Mouse (Mus musculus) embryo, embryonic 10.5 days (tissue): ENCODE data around the gene Stk33.

Source experiments
- DNase-seq: peaks from one replicate; pipeline ENCODE4 v3.0.0-alpha.2; 2015; ENCODE audit warnings: low spot score

Gene Stk33

GRCm38 (mm10) chr7:109357877-109358276 is 81.0 kb downstream of the Stk33 start:
- no peak for DNase-seq

GRCm38 (mm10) chr7:109347241-109347640 is 91.6 kb downstream of the Stk33 start:
- no peak for DNase-seq

DNA sequence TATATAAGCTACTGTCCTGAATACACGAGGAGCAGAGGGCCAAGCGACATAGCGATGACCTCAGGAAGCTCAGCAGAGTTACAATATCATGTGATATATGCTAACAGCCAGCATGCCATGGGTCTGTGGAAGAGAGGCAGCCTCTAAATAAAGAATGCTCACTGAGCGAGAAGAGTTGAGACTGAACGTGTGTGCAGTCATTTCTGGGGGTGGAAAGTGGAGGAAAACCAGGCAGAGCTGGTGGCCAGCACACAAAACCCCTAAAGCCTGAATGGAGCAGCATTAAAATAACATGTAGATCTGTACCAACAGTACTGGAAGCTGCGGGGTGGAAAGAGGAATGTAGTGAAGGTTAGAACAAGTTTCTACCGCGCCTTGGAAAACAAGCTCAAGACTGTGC is 107.2 kb downstream of the Stk33 start:
- no peak for DNase-seq

GRCm38 (mm10) chr7:109328772-109329171 is 110.1 kb downstream of the Stk33 start:
- no peak for DNase-seq

- DNase-seq: no peak
Observed at GRCm38 (mm10) chr7:109326813-109327212, 112.1 kb downstream of the Stk33 start.

- peak; percentile 3 for DNase-seq
Observed at GRCm38 (mm10) chr7:109325731-109326130, 113.2 kb downstream of the Stk33 start.

- no peak for DNase-seq
Observed at GRCm38 (mm10) chr7:109325169-109325568, 113.7 kb downstream of the Stk33 start.

DNA sequence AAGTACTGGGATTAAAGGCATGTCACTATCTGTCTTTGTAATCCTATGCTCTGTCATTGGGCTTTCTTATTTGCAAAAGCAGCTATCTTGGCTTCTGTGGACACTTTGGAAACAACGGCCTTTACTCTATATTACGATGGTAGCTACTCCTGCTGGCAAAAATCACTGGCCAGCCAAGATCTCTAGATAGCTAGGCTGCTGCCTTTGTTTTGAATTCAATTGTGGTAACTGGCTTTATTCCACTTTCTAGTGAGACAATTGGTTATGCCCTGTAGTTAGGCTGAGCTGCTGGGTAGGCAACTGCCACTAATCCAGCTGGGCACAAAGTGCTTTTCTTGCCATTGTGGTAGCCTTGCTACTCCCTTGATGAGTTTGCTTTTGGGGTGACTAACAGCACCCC is 129.4 kb downstream of the Stk33 start:
- DNase-seq: no peak

DNA sequence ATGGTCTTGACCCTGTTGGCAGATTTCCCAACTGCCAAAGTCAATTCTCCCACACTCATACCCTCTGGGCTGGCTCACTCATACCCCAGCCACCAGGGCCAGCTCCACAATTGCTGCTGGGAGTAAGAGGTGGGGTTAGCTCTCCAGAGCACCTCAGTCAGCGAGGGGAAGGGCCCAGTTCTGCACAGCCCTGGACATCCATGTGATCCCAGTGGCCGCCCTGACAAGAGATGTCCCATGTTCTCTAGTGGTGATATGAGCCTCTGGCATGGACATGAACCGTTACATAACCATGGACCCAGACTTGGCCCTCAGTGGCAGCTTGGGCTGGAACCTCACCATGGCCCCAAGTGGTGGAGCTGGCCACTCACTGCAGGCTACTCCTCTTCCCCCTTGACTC is 143.1 kb downstream of the Stk33 start:
- DNase-seq: no peak

DNA sequence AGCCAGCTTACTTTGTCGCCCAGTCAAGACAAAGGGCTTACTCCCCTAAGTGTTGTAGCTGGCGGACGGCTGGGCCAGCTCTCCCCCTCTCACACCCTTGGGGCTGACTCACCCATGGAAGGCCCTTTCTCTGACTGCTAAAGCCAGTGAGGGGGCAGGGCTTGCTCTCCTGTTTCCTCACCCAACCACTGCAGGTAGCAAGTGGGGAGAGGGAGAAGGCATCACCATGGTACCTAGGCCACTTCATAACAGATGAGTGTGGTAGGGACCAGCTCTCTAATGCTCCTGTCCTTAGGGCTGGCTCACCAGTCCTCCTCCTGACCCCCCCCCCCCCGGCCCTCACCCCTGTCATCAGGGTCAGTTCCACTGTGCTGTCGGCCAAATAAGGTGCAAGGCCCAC is 143.5 kb downstream of the Stk33 start:
- DNase-seq: no peak

- peak; percentile 32 for DNase-seq
Observed at GRCm38 (mm10) chr7:109290501-109290900, 148.4 kb downstream of the Stk33 start.

DNA sequence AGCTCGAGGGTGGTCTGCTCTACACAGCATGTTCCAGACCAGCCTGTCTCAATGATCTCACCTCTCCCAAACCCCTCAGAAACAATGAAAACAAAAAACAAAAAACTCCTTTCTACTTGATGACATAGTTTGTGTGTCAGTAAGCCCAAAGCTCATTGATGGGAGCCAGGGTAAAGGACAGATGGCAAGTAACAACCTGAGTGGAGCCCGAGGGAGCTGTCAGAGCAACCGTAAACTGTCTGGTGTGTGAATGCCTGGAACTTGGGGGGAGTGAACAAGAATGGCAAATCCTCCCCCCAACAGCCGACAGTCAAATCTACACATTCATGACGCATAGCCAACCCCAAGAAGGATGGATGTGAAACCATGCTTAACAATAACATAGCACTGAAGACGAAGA is 149.8 kb downstream of the Stk33 start:
- DNase-seq: no peak

GRCm38 (mm10) chr7:109282106-109282505 is 156.8 kb downstream of the Stk33 start:
- DNase-seq: no peak

GRCm38 (mm10) chr7:109276622-109277021 is 162.3 kb downstream of the Stk33 start:
- DNase-seq: peak; percentile 9

GRCm38 (mm10) chr7:109275901-109276300 is 163.0 kb downstream of the Stk33 start:
- no peak for DNase-seq

DNA sequence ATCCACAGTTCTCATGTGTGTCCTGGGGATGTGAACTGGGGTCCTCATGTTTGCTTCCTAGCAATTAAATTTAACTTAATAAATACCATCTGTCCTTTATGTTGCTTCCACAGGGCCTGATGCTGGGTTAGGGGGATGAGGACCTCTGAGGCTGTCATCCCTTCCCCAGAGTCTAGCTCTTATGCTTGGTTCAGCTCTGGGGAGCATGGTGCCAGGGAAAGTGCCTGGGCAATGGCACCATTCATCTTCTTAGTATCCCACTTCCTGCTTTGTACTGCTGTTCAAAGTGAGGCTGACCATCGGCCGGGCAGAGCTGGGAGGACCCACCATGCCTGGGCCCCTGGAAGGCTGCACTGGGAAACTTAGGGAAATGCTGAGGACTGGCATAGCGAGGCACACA is 163.7 kb downstream of the Stk33 start:
- no peak for DNase-seq

DNA sequence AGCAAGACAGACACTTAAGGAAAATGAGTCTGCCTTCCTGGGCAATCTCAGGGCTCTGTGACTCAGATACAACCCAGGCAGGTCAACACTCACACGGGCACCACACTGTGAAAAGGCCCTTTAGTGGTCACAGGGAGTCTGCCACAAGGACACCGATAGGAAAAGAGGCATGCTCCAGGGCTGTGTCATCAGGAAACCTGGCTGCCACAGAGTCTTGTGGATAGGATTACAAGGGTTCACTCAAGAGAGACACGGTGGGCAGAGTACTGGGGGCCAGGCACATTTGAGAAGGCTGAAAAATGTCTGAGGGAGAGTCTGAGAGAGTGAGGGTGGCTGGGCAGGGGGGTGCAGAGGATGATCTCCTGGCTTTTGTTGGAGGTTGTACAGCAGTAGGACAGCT is 164.6 kb downstream of the Stk33 start:
- DNase-seq: no peak

- DNase-seq: no peak
Observed at GRCm38 (mm10) chr7:109269046-109269445, 169.8 kb downstream of the Stk33 start.

DNA sequence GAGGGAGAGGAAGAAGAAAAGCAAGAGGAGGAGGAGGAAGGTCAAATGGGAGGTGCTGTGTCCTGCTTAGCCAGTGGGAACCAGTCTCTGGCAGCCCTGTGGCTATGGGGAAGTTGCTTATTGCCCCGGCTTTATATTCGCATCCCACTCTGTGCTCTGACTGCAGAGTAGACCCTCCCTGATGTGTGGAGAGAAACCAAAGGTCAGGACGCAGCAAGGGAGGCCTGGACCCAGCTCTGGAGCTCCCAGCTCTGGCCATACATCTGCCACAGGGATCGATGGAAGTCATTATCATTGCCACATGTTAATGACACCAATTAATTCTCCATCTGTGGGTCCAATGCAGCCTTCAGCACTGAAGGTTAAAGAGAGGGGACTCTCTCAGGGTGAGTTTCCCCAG is 171.5 kb downstream of the Stk33 start:
- DNase-seq: peak; percentile 4

DNA sequence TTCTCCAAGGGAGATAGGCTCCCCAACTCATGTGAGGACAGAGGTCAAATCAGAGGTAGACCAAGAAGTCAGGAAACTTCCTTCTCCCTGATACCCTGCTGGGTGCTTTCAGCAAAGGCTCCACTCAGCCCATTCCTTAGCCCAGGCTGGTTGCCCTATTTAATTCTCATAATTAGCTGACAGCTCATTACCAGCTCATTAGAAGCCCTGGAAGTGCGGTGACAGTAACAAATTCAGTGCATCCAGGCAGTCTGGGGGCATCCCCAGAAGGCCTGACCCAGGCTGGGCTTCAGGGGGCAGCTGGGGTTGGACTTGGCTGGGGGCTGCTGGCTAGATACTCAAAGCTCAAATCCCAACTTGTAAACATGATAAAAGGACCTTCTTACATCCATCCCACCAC is 172.7 kb downstream of the Stk33 start:
- no peak for DNase-seq

DNA sequence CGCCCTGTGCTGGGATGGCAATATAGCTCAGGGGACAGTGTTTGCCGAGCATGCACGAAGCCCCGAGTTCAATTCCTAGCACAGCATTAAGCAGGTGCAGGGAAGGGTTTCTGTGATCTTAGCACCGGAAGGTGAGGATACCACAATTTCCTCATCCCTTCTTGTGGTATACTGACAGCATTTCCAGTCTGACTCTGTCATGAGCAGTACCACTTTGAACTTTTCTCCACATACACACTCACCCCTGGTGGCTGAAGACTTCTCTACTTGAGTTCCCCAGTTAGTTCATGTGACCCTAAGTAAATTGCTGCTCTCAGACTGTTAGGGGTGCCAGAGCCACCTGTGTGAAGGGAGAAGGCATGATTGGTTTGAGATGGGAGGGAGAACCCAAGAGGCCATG is 173.3 kb downstream of the Stk33 start:
- DNase-seq: no peak

DNA sequence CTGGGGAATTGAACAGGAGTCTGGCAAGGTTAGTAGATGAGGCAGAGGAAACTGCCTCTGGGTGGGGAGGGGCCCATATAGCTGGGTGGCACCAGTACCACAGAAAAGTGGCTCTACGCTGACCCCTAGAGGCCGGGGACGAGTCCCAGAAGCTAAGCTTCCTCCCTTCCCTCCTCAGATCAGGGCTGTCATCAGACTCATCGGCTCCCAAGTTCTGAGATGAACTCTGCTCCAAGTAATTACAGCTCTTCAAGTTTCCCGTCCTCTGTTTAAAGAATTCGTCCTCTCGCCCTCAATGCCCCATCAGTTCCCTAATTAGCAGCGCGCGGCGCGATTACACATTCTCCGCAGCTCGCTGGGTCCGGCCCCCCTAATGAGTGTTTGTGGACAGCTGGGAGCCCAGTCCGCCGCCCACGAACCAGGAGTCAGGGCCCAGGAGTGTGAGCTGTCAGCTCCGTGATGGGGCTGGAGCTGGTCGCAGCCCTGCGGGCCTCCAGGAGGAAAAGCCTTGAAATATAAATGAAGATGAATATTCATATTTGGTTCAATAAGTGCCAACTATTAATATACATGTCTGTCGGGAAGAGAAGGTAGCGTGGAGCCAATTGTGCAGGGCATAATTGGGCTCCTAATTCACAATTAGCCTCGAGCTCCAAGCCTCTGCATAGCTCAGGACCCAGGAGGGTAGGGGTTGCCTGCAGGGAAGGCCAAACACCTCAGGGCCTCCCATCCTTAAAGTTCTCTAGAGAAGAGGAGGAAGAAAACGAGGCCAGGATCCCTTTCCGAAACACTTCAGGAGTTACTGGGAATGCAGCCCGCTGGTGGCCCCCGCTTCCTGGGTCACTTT is 183.2 kb downstream of the Stk33 start:
- DNase-seq: peak; percentile 76

- no peak for DNase-seq
Observed at GRCm38 (mm10) chr7:109251418-109251817, 187.5 kb downstream of the Stk33 start.

DNA sequence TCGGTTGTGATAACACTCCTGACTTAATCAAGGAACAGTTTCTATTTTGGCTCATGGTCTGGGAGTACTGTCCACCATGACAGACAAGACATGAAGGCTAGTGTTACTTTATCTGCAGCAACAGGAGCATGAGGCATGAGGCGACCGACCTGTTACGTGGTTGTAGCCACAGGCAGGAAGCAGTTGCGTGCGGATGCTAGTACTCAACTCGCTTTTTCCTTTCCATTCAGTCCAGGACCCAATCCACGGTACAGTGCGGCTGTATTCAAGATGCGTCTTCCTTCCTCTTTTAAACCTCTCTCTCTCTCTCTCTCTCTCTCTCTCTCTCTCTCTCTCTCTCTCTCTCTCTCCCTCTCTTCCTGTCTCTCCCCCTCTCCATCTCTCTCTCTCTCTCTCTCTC is 194.1 kb downstream of the Stk33 start:
- DNase-seq: no peak
